Mouse (Mus musculus) T-helper 1 cell (primary cell): ENCODE measurements around the gene Drosha.

Experiments used
- in situ Hi-C: fragments of 300-600 bp; cut with MboI, MseI; formaldehyde crosslinking; loops from one replicate; pipeline ENCODE4 v1.15.1; 2025; ENCODE audit warnings: high pct_unique_total_duplicates

The Drosha gene

GRCm38 (mm10) chr15:12825408-12825807, 793 bp downstream of the Drosha start:
- in situ Hi-C loops: loop anchor here (25.0 kb wide), 1 partner anchor 663 kb away; no protein-coding TSS in a partner anchor

GRCm38 (mm10) chr15:12829878-12830277, 5.3 kb downstream of the Drosha start:
- in situ Hi-C loops: loop anchor here (25.0 kb wide), 1 partner anchor 668 kb away; no protein-coding TSS in a partner anchor

- in situ Hi-C loops: loop anchor here (25.0 kb wide), 1 partner anchor 670 kb away; no protein-coding TSS in a partner anchor
These were observed 8.0 kb downstream of the Drosha start for GRCm38 (mm10) chr15:12832599-12832998.

- in situ Hi-C loops: loop anchor here (25.0 kb wide), 1 partner anchor 671 kb away; no protein-coding TSS in a partner anchor
These were observed 8.8 kb downstream of the Drosha start for GRCm38 (mm10) chr15:12833385-12833784.

- in situ Hi-C loops: loop anchor here (25.0 kb wide), 1 partner anchor 672 kb away; no protein-coding TSS in a partner anchor
These were observed 9.6 kb downstream of the Drosha start for GRCm38 (mm10) chr15:12834231-12834630.

GRCm38 (mm10) chr15:12840737-12841136, 16.1 kb downstream of the Drosha start:
- in situ Hi-C loops: loop anchor here (25.0 kb wide), 1 partner anchor 678 kb away; no protein-coding TSS in a partner anchor

- in situ Hi-C loops: loop anchor here (25.0 kb wide), 1 partner anchor 681 kb away; no protein-coding TSS in a partner anchor
These were observed 18.2 kb downstream of the Drosha start for GRCm38 (mm10) chr15:12842833-12843232.

GRCm38 (mm10) chr15:12848196-12848975, 23.8 kb downstream of the Drosha start:
- in situ Hi-C loops: loop anchor here (25.0 kb wide), 1 partner anchor 686 kb away; no protein-coding TSS in a partner anchor

GRCm38 (mm10) chr15:12849373-12849772, 24.8 kb downstream of the Drosha start:
- in situ Hi-C loops: loop anchor here (25.0 kb wide), 1 partner anchor 687 kb away; no protein-coding TSS in a partner anchor

- in situ Hi-C loops: no loop called here
These were observed 28.9 kb downstream of the Drosha start for GRCm38 (mm10) chr15:12853471-12853870.

- in situ Hi-C loops: no loop called here
These were observed 32.2 kb downstream of the Drosha start for GRCm38 (mm10) chr15:12856780-12857179.

- in situ Hi-C loops: no loop called here
These were observed 33.4 kb downstream of the Drosha start for GRCm38 (mm10) chr15:12857840-12858516.

GRCm38 (mm10) chr15:12858645-12859044, 34.0 kb downstream of the Drosha start:
- in situ Hi-C loops: no loop called here

- in situ Hi-C loops: no loop called here
These were observed 37.4 kb downstream of the Drosha start for GRCm38 (mm10) chr15:12862061-12862460.

- in situ Hi-C loops: no loop called here
These were observed 39.1 kb downstream of the Drosha start for GRCm38 (mm10) chr15:12863669-12864068.

- in situ Hi-C loops: no loop called here
These were observed 41.1 kb downstream of the Drosha start for GRCm38 (mm10) chr15:12865595-12866314.

GRCm38 (mm10) chr15:12867269-12867668, 42.7 kb downstream of the Drosha start:
- in situ Hi-C loops: no loop called here

GRCm38 (mm10) chr15:12875442-12876176, 51.0 kb downstream of the Drosha start:
- in situ Hi-C loops: no loop called here

- in situ Hi-C loops: no loop called here
These were observed 51.7 kb downstream of the Drosha start for GRCm38 (mm10) chr15:12876266-12876665.

GRCm38 (mm10) chr15:12876881-12877280, 52.3 kb downstream of the Drosha start:
- in situ Hi-C loops: no loop called here

- in situ Hi-C loops: no loop called here
These were observed 53.3 kb downstream of the Drosha start for GRCm38 (mm10) chr15:12877934-12878333.
